Mouse (Mus musculus) neural tube, embryonic 11.5 days (tissue): Measurements from ENCODE around the gene Drc1. TPM values are rescaled to one million over a fixed set of nuclear protein-coding genes. Genes with fewer than 3 reads are reported as not detected.

Experiments
- ATAC-seq: fragments of 200-750 bp; cut with Nextera tagmentation; 2 replicates; pipeline ENCODE4 v1.8.0; 2017; ENCODE audit warnings: moderate number of reproducible peaks, mild to moderate bottlenecking, moderate TSS enrichment, moderate library complexity; ENCODE audit not compliant: insufficient read depth, low FRiP score, low TSS enrichment
- DNase-seq: peaks from one replicate; pipeline ENCODE4 v3.0.0-alpha.2; 2015; ENCODE audit warnings: low spot score
- H3K27ac ChIP-seq: fragments of 300-500 bp; sonication (generic); 2 replicates; pipeline ENCODE4 v1.5.1; 2014; ENCODE audit warnings: low read depth, mild to moderate bottlenecking, low read length
- H3K27me3 ChIP-seq: fragments of 300-500 bp; sonication (generic); 2 replicates; pipeline ENCODE4 v1.6.1; 2014; ENCODE audit warnings: mild to moderate bottlenecking, low read length, mixed read lengths; ENCODE audit not compliant: control insufficient read depth, insufficient read depth
- H3K36me3 ChIP-seq: fragments of 300-500 bp; sonication (generic); 2 replicates; pipeline ENCODE4 v1.6.1; 2014; ENCODE audit warnings: mild to moderate bottlenecking, low read length, moderate library complexity, mixed read lengths; ENCODE audit not compliant: control insufficient read depth, insufficient read depth
- H3K4me1 ChIP-seq: fragments of 300-500 bp; sonication (generic); 2 replicates; pipeline ENCODE4 v1.6.1; 2014; ENCODE audit warnings: low read length, mixed read lengths; ENCODE audit not compliant: control insufficient read depth, insufficient read depth
- H3K4me2 ChIP-seq: fragments of 300-500 bp; sonication (generic); 2 replicates; pipeline ENCODE4 v1.6.1; 2014; ENCODE audit warnings: low read depth, mild to moderate bottlenecking, moderate library complexity
- H3K4me3 ChIP-seq: fragments of 300-500 bp; sonication (generic); 2 replicates; pipeline ENCODE4 v1.5.1; 2014; ENCODE audit warnings: low read depth, low read length
- H3K9ac ChIP-seq: fragments of 300-500 bp; sonication (generic); 2 replicates; pipeline ENCODE4 v1.6.1; 2014; ENCODE audit warnings: mild to moderate bottlenecking, low read length
- H3K9me3 ChIP-seq: fragments of 300-500 bp; sonication (generic); 2 replicates; pipeline ENCODE4 v1.6.1; 2016; ENCODE audit warnings: low read length; ENCODE audit not compliant: control insufficient read depth
- WGBS: fragments of 180-500 bp; shearing (Covaris S2); extraction: QIAGEN DNeasy Blood & Tissue Kit; methylation state at CpG from one replicate; pipeline ENCODE4 v1.1.7; 2014; 5-methylcytosine and 5-hydroxymethylcytosine counted together
- polyA plus RNA-seq: library from polyadenylated mRNA; unstranded; fragments of >200 nt; fragmentation: Nextera tagmentation; extraction: Ambion mirVana; gene quantifications from 2 replicates; pipeline ENCODE4 v1.2.1, GENCODE M21; 2014

Drc1 gene
- 0.24 and 0.42 TPM in 2 replicates for polyA plus RNA-seq

DNA sequence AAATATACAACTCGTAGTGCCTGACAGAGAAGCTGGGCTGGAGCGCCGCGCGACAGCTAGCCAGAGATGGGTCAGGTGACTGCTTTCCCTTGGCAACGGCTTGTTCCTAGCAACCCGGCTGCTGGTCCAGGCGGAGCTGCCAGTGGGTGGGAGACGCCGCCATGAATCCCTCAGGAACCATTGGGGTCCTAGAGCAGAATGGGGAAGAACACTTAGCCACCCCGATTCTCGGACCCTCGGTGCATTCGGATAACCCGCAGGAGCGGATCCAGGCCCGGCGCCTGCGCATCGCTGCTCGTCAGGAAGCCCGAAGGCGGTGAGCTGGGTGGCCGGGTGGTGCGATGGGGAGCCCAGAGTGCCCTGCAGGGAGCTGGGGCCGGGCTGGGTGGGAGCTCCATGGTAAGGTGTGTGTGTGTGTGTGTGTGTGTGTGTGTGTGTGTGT, at the start of gene Drc1:
Gene Drc1, plus strand, starts transcription at position 98 of the 442 bp plus-strand sequence.
- Histone ChIP-seq H3K9ac (no peak within 1 kb of the TSS; the same call in 1 of the 2 replicates), H3K4me2 (peak within 1 kb of the TSS; percentile 56), H3K36me3 (no peaks in the 10 kb centered on the region), H3K4me3 (peak within 1 kb of the TSS; percentile 39), H3K9me3 (no peaks in the 10 kb centered on the region), H3K27ac (no peak within 1 kb of the TSS), H3K4me1 (no peaks in the 10 kb centered on the region), H3K27me3 (no peaks in the 10 kb centered on the region)
- peak; percentile 72; the same call in 1 of the 2 replicates for ATAC-seq
- peak; percentile 66 for DNase-seq
- WGBS: 4% methylated on average over 26 of the region's 26 CpGs

DNA sequence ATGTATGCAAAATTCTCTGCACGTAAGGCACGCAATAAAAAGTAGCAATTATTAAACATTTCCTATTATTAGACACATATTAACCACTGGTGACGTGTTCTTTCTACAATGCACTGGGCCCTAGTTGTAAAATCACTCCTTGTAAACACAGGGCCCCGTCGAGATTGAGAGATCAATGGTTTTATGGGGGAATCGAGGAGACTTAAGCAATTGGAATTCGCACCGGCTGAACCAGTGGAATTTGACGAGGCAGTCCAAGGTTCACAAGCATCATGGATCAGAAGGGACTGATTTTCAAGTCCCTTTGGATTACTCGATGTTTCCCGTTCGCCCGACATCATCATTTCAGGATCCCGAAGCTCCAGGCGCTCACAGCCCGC, 49.3 kb upstream of the Drc1 start:
- ATAC-seq: no peak
- WGBS: 49% methylated on average over 16 of the region's 16 CpGs

DNA sequence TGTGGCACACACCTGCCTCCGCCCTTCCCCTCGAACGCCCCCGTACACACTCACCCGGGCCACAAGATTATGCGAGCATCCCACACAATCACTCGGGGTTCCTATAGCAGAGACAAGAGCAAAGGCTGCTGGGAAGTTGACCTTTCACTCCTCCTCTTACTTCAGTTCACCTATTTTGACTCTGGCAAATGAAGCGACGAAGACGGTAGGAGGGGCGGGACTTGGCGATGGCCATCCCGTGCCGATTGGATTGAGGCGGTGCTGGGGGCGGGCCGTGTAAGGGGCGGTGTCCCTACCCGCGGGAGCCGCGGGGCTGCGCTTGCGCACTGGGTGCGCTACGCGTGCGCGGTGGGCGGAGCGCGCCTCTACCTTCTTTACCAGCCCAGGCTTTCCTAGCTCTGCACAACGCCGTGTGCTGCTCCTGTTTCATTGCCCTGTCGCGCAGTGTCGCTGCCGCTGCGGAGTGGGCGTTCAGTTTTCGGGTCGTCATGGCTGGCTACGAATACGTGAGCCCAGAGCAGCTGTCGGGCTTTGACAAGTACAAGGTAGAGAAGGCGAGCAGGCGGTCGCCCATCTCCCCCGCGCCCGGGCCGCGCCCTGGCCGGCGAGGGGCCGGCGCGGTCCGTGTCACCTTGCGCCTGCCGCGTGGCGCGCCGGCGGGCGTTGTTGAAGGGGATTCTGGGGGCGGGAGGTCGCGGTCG, 48.8 kb upstream of the Drc1 start, which contains the start of gene Selenoi:
Gene Selenoi, plus strand, starts transcription at position 311 of the 701 bp plus-strand sequence.
- Histone ChIP-seq H3K27ac (peak within 1 kb of the TSS; percentile 85), H3K9ac (peak within 1 kb of the TSS; percentile 73), H3K4me1 (0 out of 2 replicates have a peak, but pooled peaks cover 9% of the 10 kb centered on the region), H3K4me2 (peak within 1 kb of the TSS; percentile 85), H3K27me3 (no peaks in the 10 kb centered on the region), H3K9me3 (no peaks in the 10 kb centered on the region), H3K4me3 (peak within 1 kb of the TSS; percentile 75), H3K36me3 (no peaks in the 10 kb centered on the region)
- WGBS: 5% methylated on average over 71 of the region's 71 CpGs
- DNase-seq (peak; percentile 98), ATAC-seq (peak; percentile 99)

More for the DNA sequence above, 49.3 kb upstream of the Drc1 start:
- no peaks in the 10 kb centered on the region for H3K36me3 ChIP-seq
- H3K4me1 ChIP-seq: 0 out of 2 replicates have a peak, but pooled peaks cover 9% of the 10 kb centered on the region
- peak overlapping the region; percentile 55 for H3K9ac ChIP-seq
- H3K4me3 ChIP-seq: peak overlapping the region; percentile 75
- no peaks in the 10 kb centered on the region for H3K9me3 ChIP-seq
- peak overlapping the region; percentile 55 for H3K4me2 ChIP-seq
- H3K27me3 ChIP-seq: no peaks in the 10 kb centered on the region
- no peak for DNase-seq
- peak overlapping the region; percentile 45; the same call in 1 of the 2 replicates for H3K27ac ChIP-seq

DNA sequence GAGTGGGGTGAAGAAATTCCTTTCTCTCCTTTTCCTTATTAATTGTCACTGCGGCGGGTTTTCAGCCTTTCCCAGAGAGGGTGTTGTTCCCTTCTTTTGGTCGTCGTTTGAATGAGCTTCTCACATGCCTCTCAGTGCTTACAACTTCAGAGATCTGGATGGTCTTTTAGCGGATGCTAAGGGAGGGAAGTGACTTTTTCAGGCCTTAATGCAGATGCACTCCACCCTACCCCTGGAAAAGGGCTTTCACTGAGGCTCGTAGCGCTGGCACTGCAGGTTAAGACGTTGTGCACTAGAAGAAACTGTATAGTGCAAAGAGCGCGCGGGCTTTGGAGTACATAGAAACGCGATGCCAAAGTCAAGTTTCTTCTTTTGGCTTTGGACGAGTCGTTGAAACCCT, 48.1 kb upstream of the Drc1 start:
- DNase-seq (no peak), ATAC-seq (no peak)

DNA sequence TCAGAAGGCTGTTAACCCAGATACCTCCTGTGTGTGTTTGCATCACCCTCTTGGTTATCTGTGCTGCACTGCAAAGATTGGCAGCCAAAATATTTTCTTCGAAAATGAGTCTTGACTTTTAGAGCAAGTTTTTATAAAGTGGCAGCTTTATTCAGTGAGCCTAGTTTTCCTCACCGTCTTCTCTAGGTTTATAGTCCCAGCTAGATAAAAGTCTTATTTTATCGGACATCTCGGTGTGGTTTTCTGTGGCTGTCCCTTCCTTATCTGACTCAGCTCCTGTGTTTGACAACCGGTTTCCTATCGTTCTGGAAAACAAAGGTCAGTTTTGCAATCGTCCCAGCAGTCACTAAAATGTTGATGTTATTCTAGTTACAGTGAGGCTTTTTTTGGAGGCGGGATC, 47.2 kb upstream of the Drc1 start:
- Histone ChIP-seq H3K27ac (no peak overlapping the region), H3K9me3 (no peaks in the 10 kb centered on the region), H3K4me3 (no peak overlapping the region), H3K4me2 (peak overlapping the region; percentile 85), H3K4me1 (0 out of 2 replicates have a peak, but pooled peaks cover 9% of the 10 kb centered on the region), H3K9ac (peak overlapping the region; percentile 22; the same call in 1 of the 2 replicates), H3K27me3 (no peaks in the 10 kb centered on the region), H3K36me3 (no peaks in the 10 kb centered on the region)
- 72% methylated on average over 8 of the region's 8 CpGs for WGBS
- DNase-seq (no peak), ATAC-seq (no peak)

More for the DNA sequence above, 48.1 kb upstream of the Drc1 start:
- 5% methylated on average over 15 of the region's 15 CpGs for WGBS
- peak overlapping the region; percentile 73 for H3K9ac ChIP-seq
- peak overlapping the region; percentile 75 for H3K4me3 ChIP-seq
- no peaks in the 10 kb centered on the region for H3K9me3 ChIP-seq
- no peaks in the 10 kb centered on the region for H3K36me3 ChIP-seq
- H3K4me1 ChIP-seq: 0 out of 2 replicates have a peak, but pooled peaks cover 9% of the 10 kb centered on the region
- no peaks in the 10 kb centered on the region for H3K27me3 ChIP-seq
- peak overlapping the region; percentile 85 for H3K27ac ChIP-seq
- peak overlapping the region; percentile 85 for H3K4me2 ChIP-seq

DNA sequence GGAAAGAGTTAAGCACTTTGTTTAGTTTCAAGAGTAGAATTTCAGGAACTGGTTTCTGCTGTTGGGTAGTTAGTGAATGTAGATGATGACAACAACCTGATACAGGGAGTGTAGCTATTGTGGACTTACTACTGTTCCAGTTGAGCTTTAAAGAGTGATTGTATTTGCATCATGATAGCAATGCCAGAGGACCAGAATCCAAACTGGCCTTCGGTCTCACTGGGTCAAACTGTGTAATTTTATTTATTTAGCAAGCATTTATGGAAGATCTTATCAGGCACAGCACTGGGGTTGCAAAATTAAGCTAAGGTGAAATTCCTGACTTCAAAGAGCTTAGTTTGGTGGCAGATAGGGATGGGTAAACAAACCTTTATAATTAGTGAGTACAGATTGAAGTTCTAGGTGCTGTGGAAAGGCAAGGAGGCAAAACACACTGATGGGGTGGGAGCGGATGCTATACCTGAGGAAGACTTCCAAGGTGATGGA, 45.5 kb upstream of the Drc1 start:
- Histone ChIP-seq H3K4me1 (0 out of 2 replicates have a peak, but pooled peaks cover 9% of the 10 kb centered on the region), H3K9me3 (no peaks in the 10 kb centered on the region), H3K4me2 (no peak overlapping the region), H3K9ac (no peak overlapping the region), H3K4me3 (no peak overlapping the region), H3K36me3 (no peaks in the 10 kb centered on the region), H3K27me3 (no peaks in the 10 kb centered on the region), H3K27ac (no peak overlapping the region)
- 95% methylated on average over 2 of the region's 2 CpGs for WGBS
- no peak for DNase-seq
- ATAC-seq: no peak

DNA sequence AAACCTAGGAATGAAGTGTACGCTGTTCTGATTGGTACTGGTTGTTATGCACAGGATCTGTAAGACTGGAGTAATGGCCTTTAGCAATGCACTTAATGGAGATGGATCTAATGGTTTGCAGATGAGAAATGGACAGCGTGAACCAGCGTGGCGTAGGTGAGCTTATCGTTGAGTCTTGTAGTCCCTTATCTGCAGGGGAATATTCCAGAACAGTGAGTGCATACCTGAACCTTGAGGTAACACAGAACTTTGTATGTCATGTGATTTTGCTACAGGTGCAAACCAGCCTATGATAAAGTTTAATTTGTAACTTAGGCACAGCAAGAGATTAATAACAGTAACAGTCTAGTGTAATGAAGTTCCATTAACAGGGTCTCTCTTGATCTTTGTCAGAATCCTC, 42.7 kb upstream of the Drc1 start:
- DNase-seq: no peak
- H3K27me3 ChIP-seq: no peaks in the 10 kb centered on the region
- 98% methylated on average over 5 of the region's 5 CpGs for WGBS

DNA sequence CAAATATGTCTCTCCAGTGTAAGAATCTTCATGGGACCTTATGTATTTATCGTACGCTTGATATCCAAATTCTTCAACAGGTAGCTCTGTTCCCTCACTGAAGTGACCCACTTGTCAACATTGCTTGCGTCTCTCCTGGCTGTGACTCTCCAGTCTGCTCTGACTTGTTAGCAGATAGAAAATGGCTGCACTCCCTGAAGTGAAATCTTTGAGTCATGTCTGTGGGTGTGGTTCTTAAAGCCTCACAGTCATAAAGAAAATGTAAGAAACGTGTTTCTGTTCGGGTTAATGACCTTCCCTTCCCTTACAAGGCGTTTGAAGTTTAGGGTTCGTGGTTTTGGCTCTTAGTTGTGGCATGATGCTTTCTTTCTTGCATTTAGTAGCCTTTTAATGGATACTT, 40.6 kb upstream of the Drc1 start:
- Histone ChIP-seq H3K27me3 (no peaks in the 10 kb centered on the region), H3K4me1 (0 out of 2 replicates have a peak, but pooled peaks cover 4% of the 10 kb centered on the region), H3K27ac (no peak overlapping the region), H3K9ac (no peak overlapping the region), H3K36me3 (no peaks in the 10 kb centered on the region), H3K4me3 (no peak overlapping the region), H3K4me2 (no peak overlapping the region), H3K9me3 (no peaks in the 10 kb centered on the region)
- DNase-seq (no peak), ATAC-seq (no peak)
- WGBS: 91% methylated on average over 7 of the region's 7 CpGs

More for the DNA sequence above, 42.7 kb upstream of the Drc1 start:
- Histone ChIP-seq H3K4me1 (0 out of 2 replicates have a peak, but pooled peaks cover 9% of the 10 kb centered on the region), H3K9ac (no peak overlapping the region), H3K27ac (no peak overlapping the region), H3K4me3 (no peak overlapping the region), H3K36me3 (no peaks in the 10 kb centered on the region), H3K9me3 (no peaks in the 10 kb centered on the region), H3K4me2 (no peak overlapping the region)
- no peak for ATAC-seq
